Mouse (Mus musculus) cerebellum, adult 11 months (tissue): ENCODE results near the gene Sart1.

Experiments
- DNase-seq: peaks from one replicate; pipeline ENCODE4 v3.0.0; 2022

Gene Sart1

GRCm38 (mm10) chr19:5388588-5389242 is at the start of gene Sart1:
Gene Sart1 (minus strand): TSS chr19:5388703.
- DNase-seq, result peak; percentile 95

GRCm38 (mm10) chr19:5433951-5434350 is 45.4 kb upstream of the Sart1 start:
- no peak for DNase-seq

- DNase-seq, result peak; percentile 37
Observed at GRCm38 (mm10) chr19:5432992-5433852, 44.7 kb upstream of the Sart1 start.

GRCm38 (mm10) chr19:5431911-5432464 is 43.5 kb upstream of the Sart1 start:
- DNase-seq, result no peak

- DNase-seq, result no peak
Observed at GRCm38 (mm10) chr19:5430408-5430807, 41.9 kb upstream of the Sart1 start.

- DNase-seq, result peak; percentile 61
Observed at GRCm38 (mm10) chr19:5429806-5430205, 41.3 kb upstream of the Sart1 start.

GRCm38 (mm10) chr19:5429219-5429618 is 40.7 kb upstream of the Sart1 start:
- no peak for DNase-seq

GRCm38 (mm10) chr19:5428083-5428482 is 39.6 kb upstream of the Sart1 start:
- DNase-seq, result no peak

GRCm38 (mm10) chr19:5426640-5427290 is 38.3 kb upstream of the Sart1 start:
- no peak for DNase-seq

- DNase-seq, result peak; percentile 50
Observed at GRCm38 (mm10) chr19:5425906-5426565, 37.5 kb upstream of the Sart1 start.

GRCm38 (mm10) chr19:5424782-5425741 is 36.6 kb upstream of the Sart1 start, which contains the start of the genes Drap1 and AI837181:
Gene Drap1 (minus strand): TSS chr19:5424979.
Gene AI837181 (plus strand): TSS chr19:5425144.
- DNase-seq, result peak; percentile 90

GRCm38 (mm10) chr19:5424092-5424781 is 35.7 kb upstream of the Sart1 start:
- DNase-seq, result peak; percentile 79

GRCm38 (mm10) chr19:5423561-5423960 is 35.1 kb upstream of the Sart1 start:
- DNase-seq, result peak; percentile 37

- DNase-seq, result peak; percentile 31
Observed at GRCm38 (mm10) chr19:5422895-5423443, 34.5 kb upstream of the Sart1 start.

- DNase-seq, result peak; percentile 38
Observed at GRCm38 (mm10) chr19:5422267-5422666, 33.8 kb upstream of the Sart1 start.

- no peak for DNase-seq
Observed at GRCm38 (mm10) chr19:5421784-5422183, 33.3 kb upstream of the Sart1 start.

- DNase-seq, result no peak
Observed at GRCm38 (mm10) chr19:5420579-5420978, 32.1 kb upstream of the Sart1 start.

GRCm38 (mm10) chr19:5419630-5420029 is 31.1 kb upstream of the Sart1 start:
- DNase-seq, result no peak

- no peak for DNase-seq
Observed at GRCm38 (mm10) chr19:5418750-5419466, 30.4 kb upstream of the Sart1 start.

GRCm38 (mm10) chr19:5414534-5414957 is 26.0 kb upstream of the Sart1 start:
- no peak for DNase-seq
